Mouse (Mus musculus) ES-E14 (cell line): ENCODE data around the gene Slpi. TPM values are rescaled to one million over a fixed set of nuclear protein-coding genes. Genes with fewer than 3 reads are reported as not detected.

Experiments
- DNase-seq: peaks from one replicate; pipeline ENCODE4 v3.0.0-alpha.2; 2013; ENCODE audit warnings: low read depth, low spot score
- H3K27ac ChIP-seq: 2 replicates; pipeline ENCODE4 v1.5.1; 2012; ENCODE audit warnings: low read depth, mild to moderate bottlenecking, low read length, moderate library complexity, mixed read lengths; ENCODE audit not compliant: poor library complexity, insufficient read depth, severe bottlenecking
- H3K36me3 ChIP-seq: 2 replicates; pipeline ENCODE4 v1.6.1; 2012; ENCODE audit warnings: mild to moderate bottlenecking, low read length, moderate library complexity, mixed read lengths; ENCODE audit not compliant: control insufficient read depth, poor library complexity, insufficient read depth, severe bottlenecking
- H3K4me1 ChIP-seq, 2 experiments: fragments of 150-350 bp in 1 of 2; sonication (generic) in 1 of 2; 2 replicates each; pipeline ENCODE4 v1.6.1; 2012; ENCODE audit warnings: low read length in 2 of 2, mild to moderate bottlenecking in 1 of 2, mixed read lengths in 1 of 2; ENCODE audit not compliant: control insufficient read depth in 2 of 2, insufficient read depth in 2 of 2, poor library complexity in 1 of 2
- H3K4me3 ChIP-seq, 2 experiments: fragments of 150-350 bp in 1 of 2; sonication (generic) in 1 of 2; 2 replicates each; pipeline ENCODE4 v1.5.1; 2012; ENCODE audit warnings: low read length in 2 of 2, low read depth in 1 of 2, mild to moderate bottlenecking in 1 of 2, mixed read lengths in 1 of 2; ENCODE audit not compliant: insufficient read depth in 1 of 2, poor library complexity in 1 of 2, severe bottlenecking in 1 of 2
- H3K9ac ChIP-seq: 2 replicates; pipeline ENCODE4 v1.6.1; 2012; ENCODE audit warnings: low read depth, mild to moderate bottlenecking, low read length, mixed read lengths; ENCODE audit not compliant: poor library complexity, insufficient read depth, severe bottlenecking
- H3K9me3 ChIP-seq: fragments of 150-350 bp; sonication (generic); 2 replicates; pipeline ENCODE4 v1.6.1; 2012; ENCODE audit warnings: low read depth, mild to moderate bottlenecking, low read length; ENCODE audit not compliant: control insufficient read depth, insufficient read depth
- CHD2 ChIP-seq: IDR thresholded peaks from 2 replicates; pipeline ENCODE4 v1.6.1; 2014; ENCODE audit warnings: mild to moderate bottlenecking, low read depth, low read length, inconsistent platforms
- HCFC1 ChIP-seq: IDR thresholded peaks from 2 replicates; pipeline ENCODE4 v1.6.1; 2012; ENCODE audit warnings: low read length, inconsistent platforms, borderline replicate concordance; ENCODE audit not compliant: insufficient read depth
- MAFK ChIP-seq: IDR thresholded peaks from 2 replicates; pipeline ENCODE4 v1.6.1; 2014; ENCODE audit warnings: mild to moderate bottlenecking, low read depth, low read length, inconsistent platforms; ENCODE audit not compliant: insufficient read depth
- ZC3H11A ChIP-seq: IDR thresholded peaks from 2 replicates; pipeline ENCODE4 v1.6.1; 2012; ENCODE audit warnings: low read depth, mild to moderate bottlenecking, inconsistent platforms, low read length, borderline replicate concordance
- ZNF384 ChIP-seq: IDR thresholded peaks from 2 replicates; pipeline ENCODE4 v1.6.1; 2012; ENCODE audit warnings: low read depth, low read length, inconsistent platforms
- in situ Hi-C, 2 experiments: fragments of 600-800 bp; cut with MboI; formaldehyde crosslinking; loops; one replicate each; pipeline ENCODE4 v1.15.1; 2025; ENCODE audit warnings: low sequenced_read_pairs in 2 of 2, inconsistent platforms in 1 of 2; ENCODE audit not compliant: unreplicated experiment in 2 of 2
- total RNA-seq: library from RNA; depleted of rRNA; stranded (reverse); fragments of 300-350 nt; gene quantifications from 2 replicates; pipeline ENCODE4 v1.2.3, GENCODE M21; 2012

Slpi gene
- total RNA-seq, 1 experiment = not detected

GRCm38 (mm10) chr2:164407708-164408107, 18.8 kb upstream of the Slpi start:
- no peak for TF ChIP-seq ZNF384
- TF ChIP-seq ZC3H11A = peak; percentile 38; the same call in 1 of the 2 replicates
- in situ Hi-C loops = no loop called here
- DNase-seq = no peak
- Histone ChIP-seq H3K4me1 (peaks cover 0 to 11% of the 10 kb centered on the region in 2 experiments; a peak in 1 of 4 replicates), H3K4me3 (peak overlapping the region; percentile 34 to 38; a peak in 1 of 4 replicates), H3K9me3 (no peaks in the 10 kb centered on the region), H3K36me3 (no peaks in the 10 kb centered on the region), H3K9ac (no peak overlapping the region), H3K27ac (no peak overlapping the region)

GRCm38 (mm10) chr2:164405519-164405918, 16.6 kb upstream of the Slpi start:
- in situ Hi-C loops = no loop called here
- no peak for DNase-seq
- Histone ChIP-seq H3K9ac (no peak overlapping the region), H3K27ac (no peak overlapping the region), H3K36me3 (no peaks in the 10 kb centered on the region), H3K9me3 (no peaks in the 10 kb centered on the region), H3K4me1 (peaks cover 0 to 11% of the 10 kb centered on the region in 2 experiments; a peak in 1 of 4 replicates), H3K4me3 (no peak overlapping the region)
- TF ChIP-seq MAFK (no peak), HCFC1 (no peak), ZC3H11A (no peak), ZNF384 (no peak), CHD2 (no peak)

DNA sequence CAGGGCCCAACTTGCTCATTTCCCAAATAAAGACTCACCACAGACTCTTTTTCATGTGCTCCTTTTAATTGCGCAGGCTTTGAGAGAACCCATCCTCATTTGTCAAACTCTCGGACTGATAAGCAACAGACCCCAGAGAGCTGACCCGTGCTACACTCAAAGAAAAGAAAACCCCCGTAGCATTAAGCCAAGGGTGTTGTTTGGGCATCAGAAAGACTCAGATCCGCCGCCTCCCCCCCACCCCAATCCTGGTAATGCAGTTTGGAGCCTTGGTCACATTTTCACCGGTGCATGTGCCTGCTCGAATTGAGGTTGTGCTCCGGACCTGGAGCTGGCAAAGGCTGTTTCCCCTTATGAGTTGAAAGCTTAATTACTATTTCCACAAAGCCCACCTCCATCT, 16.2 kb upstream of the Slpi start, which contains the start of gene Matn4:
TSS of gene Matn4 (minus strand) at position 101 of the 400 bp plus-strand sequence.
- Histone ChIP-seq H3K4me1 (peaks cover 0 to 11% of the 10 kb centered on the region in 2 experiments; a peak in 1 of 4 replicates), H3K9me3 (no peaks in the 10 kb centered on the region), H3K9ac (no peak within 1 kb of the TSS; the same call in 1 of the 2 replicates), H3K27ac (no peak within 1 kb of the TSS), H3K36me3 (no peaks in the 10 kb centered on the region), H3K4me3 (peak within 1 kb of the TSS; percentile 39 to 57; a peak in 3 of 4 replicates)
- no peak for DNase-seq
- no peak for TF ChIP-seq HCFC1
- TF ChIP-seq MAFK = no peak
- no peak for TF ChIP-seq ZNF384
- TF ChIP-seq ZC3H11A = no peak
- TF ChIP-seq CHD2 = no peak
- in situ Hi-C loops = no loop called here

DNA sequence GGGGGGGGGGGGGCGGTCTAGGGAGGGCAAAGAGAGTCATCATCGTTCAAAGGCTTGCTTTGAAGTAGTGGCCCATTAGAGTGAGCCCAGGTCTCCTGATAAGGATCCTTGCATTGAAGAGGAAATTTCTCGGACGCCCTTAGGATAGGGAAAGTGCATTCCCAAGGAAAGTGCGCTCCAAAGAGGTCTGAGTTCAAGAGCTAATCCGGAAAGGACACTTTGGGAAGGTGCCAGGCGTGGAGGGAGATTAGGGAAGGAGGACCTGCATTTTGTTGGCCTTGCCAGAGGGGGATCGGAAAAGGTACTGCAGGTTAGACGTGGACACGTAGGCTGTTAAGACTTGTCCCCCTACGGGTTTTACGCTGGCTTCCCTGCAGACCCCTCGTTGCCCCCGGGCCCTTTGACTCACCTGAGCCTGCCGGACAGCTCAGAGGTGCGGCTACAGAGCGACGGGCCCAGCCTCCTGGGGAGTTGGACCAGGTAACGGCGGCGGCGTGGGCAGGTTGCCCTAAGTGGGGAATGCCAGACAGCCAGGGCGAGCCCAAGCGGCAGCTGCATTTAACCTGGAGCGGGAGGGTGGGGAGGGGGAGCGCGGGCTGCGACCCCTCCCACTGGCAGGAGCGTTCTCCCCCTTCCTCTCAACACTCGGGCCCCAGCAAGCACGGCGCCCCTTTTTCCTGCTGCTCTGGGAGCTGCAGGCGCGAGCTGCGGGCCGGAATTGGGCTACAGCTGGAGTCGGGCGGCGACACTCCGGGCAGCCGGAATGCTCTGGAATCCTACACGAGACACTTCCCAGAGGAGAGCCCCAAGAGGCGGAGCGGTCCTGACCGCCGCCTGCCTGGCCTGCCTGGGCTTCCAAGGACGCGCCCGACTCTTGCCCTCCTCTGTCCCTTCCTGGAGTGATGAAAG, 15.4 kb upstream of the Slpi start:
- Histone ChIP-seq H3K36me3 (no peaks in the 10 kb centered on the region), H3K9me3 (no peaks in the 10 kb centered on the region), H3K4me1 (peaks cover 0 to 11% of the 10 kb centered on the region in 2 experiments; a peak in 1 of 4 replicates), H3K9ac (no peak overlapping the region; the same call in 1 of the 2 replicates), H3K27ac (no peak overlapping the region), H3K4me3 (peak overlapping the region; percentile 39 to 57; a peak in 3 of 4 replicates)
- no peak for DNase-seq
- in situ Hi-C loops = no loop called here
- no peak for TF ChIP-seq ZNF384
- no peak for TF ChIP-seq ZC3H11A
- TF ChIP-seq MAFK = no peak
- no peak for TF ChIP-seq HCFC1
- no peak for TF ChIP-seq CHD2
